Mouse (Mus musculus) heart, adult 2 months (tissue): Measurements from ENCODE around the gene Olfr943.

Experiments used
- CTCF ChIP-seq: fragments of 200-600 bp; IDR thresholded peaks from 2 replicates; pipeline ENCODE4 v1.8.1; 2022; ENCODE audit warnings: antibody characterized with exemption, mild to moderate bottlenecking, moderate library complexity
- POLR2A ChIP-seq: fragments of 200-500 bp; IDR thresholded peaks from 2 replicates; pipeline ENCODE4 v1.6.1; 2011; ENCODE audit warnings: mild to moderate bottlenecking, low read depth, low read length, control low read depth; ENCODE audit not compliant: insufficient read depth

DNA sequence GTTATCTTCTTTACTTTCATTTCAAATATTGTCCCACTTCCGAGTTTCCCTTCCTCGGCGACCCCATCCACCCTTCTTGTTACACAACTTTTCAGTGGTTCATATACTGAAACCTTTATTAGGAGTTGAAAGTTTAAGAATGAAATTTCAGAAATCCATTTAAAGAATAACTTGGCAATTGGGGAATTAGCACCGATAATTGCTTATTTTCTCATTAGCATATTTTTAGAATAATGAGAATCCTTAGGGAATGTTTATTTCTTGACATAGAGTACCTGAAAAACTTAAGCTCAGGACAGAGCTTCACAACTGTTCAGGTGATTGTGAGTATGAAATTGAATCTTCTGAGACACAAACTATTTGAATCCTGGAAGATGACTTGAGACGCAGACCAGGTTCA lies at the start of gene Olfr943:
- no peak for TF ChIP-seq POLR2A
- TF ChIP-seq CTCF: no peak
